Mouse (Mus musculus): ENCODE measurements around the gene Dock9. TPM values are rescaled to one million over a fixed set of nuclear protein-coding genes. Genes with fewer than 3 reads are reported as not detected.

Dock9 gene
- polyA plus RNA-seq, 1 experiment from 2014 or later = 11.1 TPM

- ATAC-seq (replicated peaks; ENCODE audit: low FRiP score, low read depth) = no peak
Measured at GRCm38 (mm10) chr14:121620567-121620966, 177.1 kb downstream of the Dock9 start.

GRCm38 (mm10) chr14:121620157-121620556 lies 177.5 kb downstream of the Dock9 start:
- H3K36me3 ChIP-seq (ENCODE audit: insufficient read depth, low read length) = peaks cover 21% of the 10 kb centered on the region; the same call in 1 of the 2 replicates

More at GRCm38 (mm10) chr14:121620567-121620966, 177.1 kb downstream of the Dock9 start:
- no peaks in the 10 kb centered on the region for H3K9me3 ChIP-seq (replicated peaks; ENCODE audit: low read length)
- no peak overlapping the region for H3K27ac ChIP-seq
- no peak for DNase-seq (ENCODE audit: low spot score)
- TF ChIP-seq CTCF (IDR thresholded peaks at IDR 0.05; ENCODE audit: low read depth) = no peak
- WGBS = 61% methylated on average over 3 of the region's 3 CpGs
- H3K36me3 ChIP-seq (ENCODE audit: insufficient read depth, low read length) = peaks cover 21% of the 10 kb centered on the region; the same call in 1 of the 2 replicates
- no peaks in the 10 kb centered on the region for H3K4me1 ChIP-seq (replicated peaks; ENCODE audit: insufficient read depth, low read length)
- H3K27me3 ChIP-seq (ENCODE audit: insufficient read depth, low read length) = no peaks in the 10 kb centered on the region
- no peak overlapping the region for H3K4me3 ChIP-seq (replicated peaks; ENCODE audit: low read depth, low read length)
- no peak overlapping the region for H3K4me2 ChIP-seq (ENCODE audit: low read length)
- H3K9ac ChIP-seq (ENCODE audit: low read depth, low read length) = no peak overlapping the region

DNA sequence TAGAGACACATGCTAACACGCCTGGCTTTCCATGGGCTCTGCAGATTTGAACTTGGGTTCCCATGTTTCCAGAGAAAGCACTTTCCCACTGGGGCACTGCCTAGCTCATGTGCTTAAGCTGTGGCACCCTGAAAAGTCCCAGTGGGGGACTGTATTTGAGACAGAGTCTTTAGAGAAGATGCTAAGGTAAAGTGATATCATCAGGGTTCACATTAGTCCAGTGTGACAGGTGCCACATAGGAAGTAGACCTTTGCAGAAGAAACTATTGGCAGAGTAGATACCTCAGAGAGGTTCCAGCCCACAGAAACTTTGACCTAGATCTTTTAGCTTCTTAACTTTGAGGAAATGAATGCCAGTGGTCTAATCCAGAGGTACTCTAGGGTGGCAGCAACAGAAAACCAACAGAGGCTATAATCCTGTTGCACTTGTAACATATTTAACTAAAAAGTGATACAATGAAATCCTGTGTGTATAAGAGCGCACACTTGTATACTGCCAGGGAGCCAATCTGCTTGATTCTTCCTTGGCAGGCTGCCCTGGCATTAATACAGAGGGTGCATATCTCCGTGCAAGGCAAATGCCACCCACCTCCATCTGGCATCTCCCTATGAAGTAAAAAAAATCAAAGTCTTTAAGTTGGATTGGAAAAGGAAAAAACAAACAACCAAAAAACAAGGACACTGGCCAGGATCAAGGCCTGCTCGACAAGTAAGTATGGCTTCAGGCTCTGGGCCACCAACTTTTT lies 179.8 kb downstream of the Dock9 start:
- Histone ChIP-seq H3K27me3 (ENCODE audit: insufficient read depth, low read length) (no peaks in the 10 kb centered on the region), H3K9me3 (replicated peaks; ENCODE audit: low read length) (no peaks in the 10 kb centered on the region), H3K4me1 (replicated peaks; ENCODE audit: insufficient read depth, low read length) (no peaks in the 10 kb centered on the region), H3K27ac (no peak overlapping the region), H3K4me2 (ENCODE audit: low read length) (no peak overlapping the region), H3K4me3 (replicated peaks; ENCODE audit: low read depth, low read length) (no peak overlapping the region), H3K9ac (ENCODE audit: low read depth, low read length) (no peak overlapping the region), H3K36me3 (ENCODE audit: insufficient read depth, low read length) (peaks cover 17% of the 10 kb centered on the region; the same call in 1 of the 2 replicates)
- no peak for DNase-seq (ENCODE audit: low spot score)
- TF ChIP-seq CTCF (IDR thresholded peaks at IDR 0.05; ENCODE audit: low read depth) = no peak
- 83% methylated on average over 4 of the region's 4 CpGs for WGBS
- ATAC-seq (replicated peaks; ENCODE audit: low FRiP score, low read depth) = no peak

More at GRCm38 (mm10) chr14:121620157-121620556, 177.5 kb downstream of the Dock9 start:
- Histone ChIP-seq H3K27me3 (ENCODE audit: insufficient read depth, low read length) (no peaks in the 10 kb centered on the region), H3K27ac (no peak overlapping the region), H3K9ac (ENCODE audit: low read depth, low read length) (no peak overlapping the region), H3K9me3 (replicated peaks; ENCODE audit: low read length) (no peaks in the 10 kb centered on the region), H3K4me1 (replicated peaks; ENCODE audit: insufficient read depth, low read length) (no peaks in the 10 kb centered on the region), H3K4me2 (ENCODE audit: low read length) (no peak overlapping the region), H3K4me3 (replicated peaks; ENCODE audit: low read depth, low read length) (no peak overlapping the region)
- 97% methylated on average over 7 of the region's 7 CpGs for WGBS
- no peak for ATAC-seq (replicated peaks; ENCODE audit: low FRiP score, low read depth)
- peak; percentile 35; the same call in 1 of the 2 replicates for TF ChIP-seq CTCF (IDR thresholded peaks at IDR 0.05; ENCODE audit: low read depth)
- no peak for DNase-seq (ENCODE audit: low spot score)

DNA sequence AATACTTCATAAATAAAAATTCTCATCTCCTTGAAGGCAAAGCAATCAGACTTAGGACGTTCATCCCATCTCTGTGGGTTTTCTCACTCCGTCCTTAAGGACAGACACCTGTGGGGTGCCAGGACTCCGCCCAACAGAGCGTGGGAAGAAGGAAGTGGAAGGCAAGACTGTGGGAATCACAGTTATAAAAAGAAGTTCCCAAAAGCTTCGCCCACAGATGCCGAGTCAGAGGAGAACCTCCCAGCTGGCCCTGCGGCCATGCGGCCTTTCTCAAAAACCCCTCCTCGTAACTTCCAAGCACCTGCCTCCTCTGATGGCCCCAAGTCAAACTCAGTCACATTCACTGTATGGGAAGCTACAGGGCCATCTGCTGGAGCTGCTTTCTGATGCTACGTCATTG lies 182.2 kb downstream of the Dock9 start:
- Histone ChIP-seq H3K9me3 (replicated peaks; ENCODE audit: low read length) (no peaks in the 10 kb centered on the region), H3K27ac (no peak overlapping the region), H3K4me1 (replicated peaks; ENCODE audit: insufficient read depth, low read length) (no peaks in the 10 kb centered on the region), H3K27me3 (ENCODE audit: insufficient read depth, low read length) (no peaks in the 10 kb centered on the region), H3K36me3 (ENCODE audit: insufficient read depth, low read length) (peaks cover 10% of the 10 kb centered on the region; the same call in 1 of the 2 replicates), H3K9ac (ENCODE audit: low read depth, low read length) (no peak overlapping the region), H3K4me3 (replicated peaks; ENCODE audit: low read depth, low read length) (no peak overlapping the region), H3K4me2 (ENCODE audit: low read length) (no peak overlapping the region)
- TF ChIP-seq CTCF (IDR thresholded peaks at IDR 0.05; ENCODE audit: low read depth) = no peak
- DNase-seq (ENCODE audit: low spot score) (no peak), ATAC-seq (replicated peaks; ENCODE audit: low FRiP score, low read depth) (no peak)
- 84% methylated on average over 10 of the region's 10 CpGs for WGBS

- WGBS = 73% methylated on average over 6 of the region's 6 CpGs
- ATAC-seq (replicated peaks; ENCODE audit: low FRiP score, low read depth) (no peak), DNase-seq (ENCODE audit: low spot score) (no peak)
- H3K9me3 ChIP-seq (replicated peaks; ENCODE audit: low read length) = no peaks in the 10 kb centered on the region
- no peak overlapping the region for H3K4me2 ChIP-seq (ENCODE audit: low read length)
- H3K9ac ChIP-seq (ENCODE audit: low read depth, low read length) = no peak overlapping the region
- H3K27ac ChIP-seq = no peak overlapping the region
- H3K4me1 ChIP-seq (replicated peaks; ENCODE audit: insufficient read depth, low read length) = no peaks in the 10 kb centered on the region
- H3K27me3 ChIP-seq (ENCODE audit: insufficient read depth, low read length) = no peaks in the 10 kb centered on the region
- H3K36me3 ChIP-seq (ENCODE audit: insufficient read depth, low read length) = peaks cover 10% of the 10 kb centered on the region; the same call in 1 of the 2 replicates
- TF ChIP-seq CTCF (IDR thresholded peaks at IDR 0.05; ENCODE audit: low read depth) = no peak
- no peak overlapping the region for H3K4me3 ChIP-seq (replicated peaks; ENCODE audit: low read depth, low read length)
Measured at GRCm38 (mm10) chr14:121614461-121615170, 183.0 kb downstream of the Dock9 start.

DNA sequence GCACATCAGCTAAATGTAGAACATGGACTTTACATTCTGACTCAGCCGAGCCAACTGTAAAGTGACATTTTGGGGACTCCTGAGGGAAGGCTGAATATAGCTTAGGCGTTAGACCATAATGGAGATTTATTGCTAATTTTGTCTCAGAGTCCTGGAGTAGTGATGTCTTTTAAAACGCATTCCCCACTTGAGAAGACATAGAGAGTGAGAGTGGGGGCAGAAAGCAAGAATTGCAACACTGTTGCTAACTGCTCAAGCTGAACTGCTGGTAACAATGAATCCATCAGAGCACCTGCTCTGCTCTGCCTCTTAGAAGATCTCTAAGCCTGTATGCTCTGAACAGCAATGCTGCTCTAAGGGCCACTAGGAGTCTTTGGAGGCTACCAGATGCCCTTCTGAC lies 184.1 kb downstream of the Dock9 start:
- no peaks in the 10 kb centered on the region for H3K4me1 ChIP-seq (replicated peaks; ENCODE audit: insufficient read depth, low read length)

More for the DNA sequence above, 184.1 kb downstream of the Dock9 start:
- Histone ChIP-seq H3K27me3 (ENCODE audit: insufficient read depth, low read length) (no peaks in the 10 kb centered on the region), H3K27ac (no peak overlapping the region), H3K9ac (ENCODE audit: low read depth, low read length) (no peak overlapping the region), H3K4me3 (replicated peaks; ENCODE audit: low read depth, low read length) (no peak overlapping the region), H3K4me2 (ENCODE audit: low read length) (no peak overlapping the region), H3K36me3 (ENCODE audit: insufficient read depth, low read length) (0 out of 2 replicates have a peak, but pooled peaks cover 3% of the 10 kb centered on the region), H3K9me3 (replicated peaks; ENCODE audit: low read length) (no peaks in the 10 kb centered on the region)
- ATAC-seq (replicated peaks; ENCODE audit: low FRiP score, low read depth) (no peak), DNase-seq (ENCODE audit: low spot score) (no peak)
- no peak for TF ChIP-seq CTCF (IDR thresholded peaks at IDR 0.05; ENCODE audit: low read depth)
- 47% methylated on average over 3 of the region's 3 CpGs for WGBS

Data from kidney, postnatal 0 days (tissue).